24 mouse cellular contexts compared by ENCODE assay signal in genomic region chr6:97216154-97216821, GRCm38 (mm10). TPM values are rescaled to one million over a fixed set of nuclear protein-coding genes. Genes with fewer than 3 reads are reported as not detected.
DNase-seq lines count a peak whose midpoint lies in the region; ATAC-seq and TF ChIP-seq lines count a peak whose summit lies in the region.
"Had no signal": no experiment of that assay in that cellular context is flagged by ENCODE, and none has a peak within 500 bp of the region (broad histone marks: within the 10 kb centered on the region; RNA-seq: fewer than 3 reads in every experiment).

No protein-coding gene starts in this region.

- intact Hi-C loops in heart, postnatal 10 days (cut with DNase I) = no loop called here

- H3K27ac ChIP-seq in forebrain, embryonic 14.5 days (ENCODE audit: low read depth, low read length) = peak overlapping the region; percentile 34; the same call in 1 of the 2 replicates
- H3K27ac ChIP-seq in forebrain, embryonic 10.5 days = no peak overlapping the region
- peak overlapping the region; percentile 21; the same call in 1 of the 2 replicates for H3K27ac ChIP-seq in heart, postnatal 0 days (ENCODE audit: low read depth)
- H3K27ac ChIP-seq: embryonic facial prominence, embryonic 12.5 days; hindbrain, embryonic 13.5 days; liver, embryonic 12.5 days; lung, embryonic 15.5 days; midbrain, embryonic 10.5 days had no signal

- no peaks in the 10 kb centered on the region for H3K36me3 ChIP-seq in forebrain, embryonic 14.5 days (ENCODE audit: control insufficient read depth, insufficient read depth, low read length)
- H3K36me3 ChIP-seq in forebrain, embryonic 10.5 days (replicated peaks) = peaks cover 15% of the 10 kb centered on the region
- peaks cover 8% of the 10 kb centered on the region for H3K36me3 ChIP-seq in heart, postnatal 0 days (replicated peaks; ENCODE audit: control insufficient read depth, insufficient read depth, low read length)

- no peak for TF ChIP-seq EP300 in heart, postnatal 0 days (IDR thresholded peaks at IDR 0.05; ENCODE audit: low read depth)

- no peak overlapping the region for H3K9ac ChIP-seq in forebrain, embryonic 14.5 days (ENCODE audit: low read length)
- H3K9ac ChIP-seq in heart, postnatal 0 days (replicated peaks; ENCODE audit: low read depth, low read length) = no peak overlapping the region
- H3K9ac ChIP-seq: embryonic facial prominence, embryonic 12.5 days; hindbrain, embryonic 13.5 days; liver, embryonic 12.5 days; lung, embryonic 15.5 days had no signal

- peak; percentile 69 for DNase-seq in forebrain, embryonic 14.5 days (ENCODE audit: low spot score)
- DNase-seq in forebrain, embryonic 10.5 days (ENCODE audit: extremely low spot score, low spot score) = no peak
- DNase-seq in heart, postnatal 0 days (ENCODE audit: low spot score) = no peak
- no peak for DNase-seq in heart, postnatal 10 days
- DNase-seq in brain, adult 2 months (ENCODE audit: low read depth, low spot score) = peak; percentile 69
- peak; percentile 60 for DNase-seq in skeletal muscle tissue, adult 2 months (ENCODE audit: low read depth, low spot score)
- DNase-seq in thymus, adult 18-20 months = no peak
- DNase-seq: adrenal gland, postnatal 25 days; B cell, adult 2 months; cerebellum, adult 9-10 months; heart, adult 18-20 months; heart, postnatal 14 days; kidney, adult 8-10 months; kidney, postnatal 25 days; left cerebral cortex, postnatal 4 days; lung, postnatal 4 days had no signal

- H3K9me3 ChIP-seq in forebrain, embryonic 14.5 days (replicated peaks; ENCODE audit: control insufficient read depth, low read length) = no peaks in the 10 kb centered on the region
- H3K9me3 ChIP-seq in forebrain, embryonic 10.5 days = no peaks in the 10 kb centered on the region; the same call in 1 of the 2 replicates
- H3K9me3 ChIP-seq in heart, postnatal 0 days (replicated peaks; ENCODE audit: control insufficient read depth, low read length) = no peaks in the 10 kb centered on the region
- H3K9me3 ChIP-seq: embryonic facial prominence, embryonic 12.5 days; hindbrain, embryonic 13.5 days; liver, embryonic 12.5 days; lung, embryonic 15.5 days had no signal

- H3K4me2 ChIP-seq in forebrain, embryonic 14.5 days (ENCODE audit: low read length) = no peak overlapping the region
- no peak overlapping the region for H3K4me2 ChIP-seq in heart, postnatal 0 days (ENCODE audit: low read depth, low read length)
- H3K4me2 ChIP-seq: embryonic facial prominence, embryonic 12.5 days; hindbrain, embryonic 13.5 days; liver, embryonic 12.5 days; lung, embryonic 15.5 days had no signal

- H3K4me3 ChIP-seq in forebrain, embryonic 14.5 days (ENCODE audit: low read depth, low read length) = no peak overlapping the region
- no peak overlapping the region for H3K4me3 ChIP-seq in forebrain, embryonic 10.5 days
- no peak overlapping the region for H3K4me3 ChIP-seq in heart, postnatal 0 days (ENCODE audit: low read depth, low read length)
- H3K4me3 ChIP-seq: embryonic facial prominence, embryonic 12.5 days; hindbrain, embryonic 13.5 days; liver, embryonic 12.5 days; lung, embryonic 15.5 days; midbrain, embryonic 10.5 days had no signal

- 60% methylated on average over 4 of the region's 4 CpGs for WGBS in forebrain, embryonic 14.5 days
- 93% methylated on average over 4 of the region's 4 CpGs for WGBS in forebrain, embryonic 10.5 days
- 55% methylated on average over 4 of the region's 4 CpGs for WGBS in heart, postnatal 0 days

- no peaks in the 10 kb centered on the region for H3K27me3 ChIP-seq in forebrain, embryonic 14.5 days (replicated peaks; ENCODE audit: control insufficient read depth, insufficient read depth, low read length)
- peaks cover 6% of the 10 kb centered on the region for H3K27me3 ChIP-seq in forebrain, embryonic 10.5 days (ENCODE audit: poor library complexity, severe bottlenecking)
- no peaks in the 10 kb centered on the region for H3K27me3 ChIP-seq in heart, postnatal 0 days (ENCODE audit: control insufficient read depth, insufficient read depth, low read length)
- H3K27me3 ChIP-seq: embryonic facial prominence, embryonic 12.5 days; hindbrain, embryonic 13.5 days; liver, embryonic 12.5 days; lung, embryonic 15.5 days; Patski had no signal

- H3K4me1 ChIP-seq in forebrain, embryonic 14.5 days (ENCODE audit: control insufficient read depth, insufficient read depth, low read length) = peaks cover 9% of the 10 kb centered on the region
- peaks cover 21% of the 10 kb centered on the region for H3K4me1 ChIP-seq in forebrain, embryonic 10.5 days
- H3K4me1 ChIP-seq in heart, postnatal 0 days (ENCODE audit: control insufficient read depth, insufficient read depth) = peaks cover 23% of the 10 kb centered on the region

- peak; percentile 54; the same call in 1 of the 2 replicates for ATAC-seq in forebrain, embryonic 14.5 days
- ATAC-seq in heart, postnatal 0 days (ENCODE audit: insufficient read depth, low read depth) = no peak
- ATAC-seq: inflammation-experienced regulatory T-cells, adult 6 months; liver, embryonic 12.5 days; Patski had no signal

- no peak for TF ChIP-seq CTCF in heart, postnatal 0 days (IDR thresholded peaks at IDR 0.05; ENCODE audit: low read depth)

RNA-seq across cellular contexts. Expression of gene Arl6ip5, which starts 5.8 kb away (rescaled TPM):
- 72.5 and 79.2 TPM in 2 replicates for polyA plus RNA-seq in forebrain, embryonic 14.5 days (2014; fragmentation: Nextera tagmentation; extraction: Ambion mirVana)
- polyA plus RNA-seq in forebrain, embryonic 10.5 days (2016; fragmentation: Nextera tagmentation; extraction: Ambion mirVana) = 39.7 and 40.0 TPM in 2 replicates
- total RNA-seq in heart, postnatal 0 days (2014; rRNA removed; ENCODE audit: low replicate concordance) = 70.3 and 103 TPM in 2 replicates
- 83.7 and 91.1 TPM in 2 replicates for polyA plus RNA-seq in heart, postnatal 0 days (2015; fragmentation: Nextera tagmentation; extraction: Ambion mirVana)
- total RNA-seq in heart, postnatal 10 days (2021) = 100 to 1,000 TPM in 1 of 2 experiments, 10 to 100 TPM in 1; 98.4 to 107 TPM

RNA-seq across cellular contexts. Expression of gene Uba3, which starts 10.8 kb away (rescaled TPM):
- polyA plus RNA-seq in forebrain, embryonic 14.5 days (2014; fragmentation: Nextera tagmentation; extraction: Ambion mirVana) = 96.4 and 119 TPM in 2 replicates
- polyA plus RNA-seq in forebrain, embryonic 10.5 days (2016; fragmentation: Nextera tagmentation; extraction: Ambion mirVana) = 84.3 and 87.1 TPM in 2 replicates
- 71.6 and 79.7 TPM in 2 replicates for total RNA-seq in heart, postnatal 0 days (2014; rRNA removed; ENCODE audit: low replicate concordance)
- 54.4 and 58.3 TPM in 2 replicates for polyA plus RNA-seq in heart, postnatal 0 days (2015; fragmentation: Nextera tagmentation; extraction: Ambion mirVana)
- 10 to 100 TPM; 74.8 to 75.1 TPM for total RNA-seq in heart, postnatal 10 days (2021)

RNA-seq across cellular contexts. Expression of gene Lmod3, which starts 36.3 kb away (rescaled TPM):
- not detected in 2 replicates for polyA plus RNA-seq in forebrain, embryonic 14.5 days (2014; fragmentation: Nextera tagmentation; extraction: Ambion mirVana)
- polyA plus RNA-seq in forebrain, embryonic 10.5 days (2016; fragmentation: Nextera tagmentation; extraction: Ambion mirVana) = not detected in 2 replicates
- 6.4 and 8.9 TPM in 2 replicates for total RNA-seq in heart, postnatal 0 days (2014; rRNA removed; ENCODE audit: low replicate concordance)
- polyA plus RNA-seq in heart, postnatal 0 days (2015; fragmentation: Nextera tagmentation; extraction: Ambion mirVana) = 34.5 and 39.1 TPM in 2 replicates
- 10 to 100 TPM; 45.8 to 66.3 TPM for total RNA-seq in heart, postnatal 10 days (2021)
- total RNA-seq: adrenal gland, postnatal 25 days; midbrain, postnatal 0 days had no signal
- polyA plus RNA-seq: midbrain, embryonic 10.5 days; midbrain, postnatal 0 days; Patski had no signal

RNA-seq across cellular contexts. Expression of gene Tmf1, which starts 37.4 kb away (rescaled TPM):
- polyA plus RNA-seq in forebrain, embryonic 14.5 days (2014; fragmentation: Nextera tagmentation; extraction: Ambion mirVana) = 30.9 and 36.3 TPM in 2 replicates
- 24.2 and 26.3 TPM in 2 replicates for polyA plus RNA-seq in forebrain, embryonic 10.5 days (2016; fragmentation: Nextera tagmentation; extraction: Ambion mirVana)
- total RNA-seq in heart, postnatal 0 days (2014; rRNA removed; ENCODE audit: low replicate concordance) = 8.1 and 12.8 TPM in 2 replicates
- polyA plus RNA-seq in heart, postnatal 0 days (2015; fragmentation: Nextera tagmentation; extraction: Ambion mirVana) = 27.2 and 29.1 TPM in 2 replicates
- total RNA-seq in heart, postnatal 10 days (2021) = 10 to 100 TPM; 34.3 to 36.3 TPM

Comparison
In these comparisons a context has a peak if more than half of its experiments do, and no peak if none do; other contexts are left out.
1. DNase-seq: peak in forebrain, embryonic 14.5 days (single experiment), brain, adult 2 months (single experiment) and skeletal muscle tissue, adult 2 months (single experiment); none in forebrain, embryonic 10.5 days (single experiment), heart, postnatal 0 days (single experiment), heart, postnatal 10 days (0 of 2) and thymus, adult 18-20 months (0 of 2).
2. RNA of gene Lmod3, which starts 36.3 kb away (polyA plus RNA-seq): 34.5 to 39.1 TPM in heart, postnatal 0 days; not detected in forebrain, embryonic 14.5 days and not detected in forebrain, embryonic 10.5 days; every median in the first group is over 10 times any median in the second.